Mouse (Mus musculus): ENCODE data around the gene Foxo3.

- no peak for TF ChIP-seq EP300 (IDR thresholded peaks at IDR 0.05; ENCODE audit: low read depth)
- no peak for TF ChIP-seq CTCF (IDR thresholded peaks at IDR 0.05; ENCODE audit: low read depth)
These were observed 96.2 kb downstream of the Foxo3 start for GRCm38 (mm10) chr10:42180333-42180732.
